10 mouse cellular contexts compared by ENCODE assay signal in genomic region chr10:12694774-12695173, GRCm38 (mm10).
DNase-seq lines count a peak whose midpoint lies in the region; ATAC-seq and TF ChIP-seq lines count a peak whose summit lies in the region.
"Had no signal": no experiment of that assay in that cellular context is flagged by ENCODE, and none has a peak within 500 bp of the region (broad histone marks: within the 10 kb centered on the region; RNA-seq: fewer than 3 reads in every experiment).

No protein-coding gene starts in this region.

- H3K9ac ChIP-seq in embryonic facial prominence, embryonic 15.5 days, result no peak overlapping the region
- no peak overlapping the region for H3K9ac ChIP-seq in heart, postnatal 0 days (replicated peaks; ENCODE audit: low read depth, low read length)
- no peak overlapping the region for H3K9ac ChIP-seq in forebrain, embryonic 11.5 days (ENCODE audit: low read length)
- no peak overlapping the region for H3K9ac ChIP-seq in forebrain, embryonic 16.5 days (replicated peaks; ENCODE audit: low read depth, low read length)

- 7% methylated on average over 6 of the region's 6 CpGs for WGBS in embryonic facial prominence, embryonic 15.5 days
- 3% methylated on average over 6 of the region's 6 CpGs for WGBS in heart, postnatal 0 days
- WGBS in lung, adult 2 months, result 17% methylated on average over 6 of the region's 6 CpGs
- WGBS in forebrain, embryonic 11.5 days, result 61% methylated on average over 6 of the region's 6 CpGs
- WGBS in forebrain, embryonic 16.5 days, result 68% methylated on average over 6 of the region's 6 CpGs

- peaks cover 13% of the 10 kb centered on the region; the same call in 1 of the 2 replicates for H3K36me3 ChIP-seq in embryonic facial prominence, embryonic 15.5 days
- peaks cover 23% of the 10 kb centered on the region for H3K36me3 ChIP-seq in heart, postnatal 0 days (replicated peaks; ENCODE audit: control insufficient read depth, insufficient read depth, low read length)
- H3K36me3 ChIP-seq in forebrain, embryonic 11.5 days (ENCODE audit: control insufficient read depth, insufficient read depth, low read length), result no peaks in the 10 kb centered on the region; the same call in 1 of the 2 replicates
- no peaks in the 10 kb centered on the region for H3K36me3 ChIP-seq in forebrain, embryonic 16.5 days (ENCODE audit: control insufficient read depth, insufficient read depth)

- TF ChIP-seq EP300 in heart, postnatal 0 days (IDR thresholded peaks at IDR 0.05; ENCODE audit: low read depth), result 0 out of 2 replicates have a peak, but pooled peaks have one; percentile 8

- peak; percentile 80 for DNase-seq in NIH3T3 (ENCODE audit: low read depth)
- peak; percentile 90 for DNase-seq in heart, postnatal 0 days (ENCODE audit: low spot score)
- peak; percentile 17 for DNase-seq in lung, adult 2 months
- DNase-seq in forebrain, embryonic 11.5 days (ENCODE audit: low spot score), result no peak
- DNase-seq in right cerebral cortex, adult 18-20 months, result no peak
- DNase-seq in right cerebral cortex, adult 2 months (ENCODE audit: low spot score in 2 of 2), result no peak
- DNase-seq: retina, postnatal 1 day had no signal

- no peak overlapping the region for H3K4me3 ChIP-seq in embryonic facial prominence, embryonic 15.5 days (replicated peaks)
- H3K4me3 ChIP-seq in heart, postnatal 0 days (ENCODE audit: low read depth, low read length), result no peak overlapping the region
- no peak overlapping the region for H3K4me3 ChIP-seq in lung, adult 2 months (replicated peaks; ENCODE audit: extremely low read depth, low read depth, low read length)
- no peak overlapping the region for H3K4me3 ChIP-seq in forebrain, embryonic 11.5 days (ENCODE audit: low read depth, low read length)
- H3K4me3 ChIP-seq in forebrain, embryonic 16.5 days (replicated peaks; ENCODE audit: low read length), result no peak overlapping the region
- H3K4me3 ChIP-seq: forebrain, embryonic 10.5 days had no signal

- no peaks in the 10 kb centered on the region for H3K9me3 ChIP-seq in embryonic facial prominence, embryonic 15.5 days (replicated peaks)
- H3K9me3 ChIP-seq in heart, postnatal 0 days (replicated peaks; ENCODE audit: control insufficient read depth, low read length), result no peaks in the 10 kb centered on the region
- no peaks in the 10 kb centered on the region for H3K9me3 ChIP-seq in forebrain, embryonic 11.5 days (ENCODE audit: control insufficient read depth, low read length)
- H3K9me3 ChIP-seq in forebrain, embryonic 16.5 days (ENCODE audit: control insufficient read depth, low read length), result no peaks in the 10 kb centered on the region
- H3K9me3 ChIP-seq: forebrain, embryonic 10.5 days had no signal

- no peaks in the 10 kb centered on the region for H3K4me1 ChIP-seq in embryonic facial prominence, embryonic 15.5 days
- no peaks in the 10 kb centered on the region for H3K4me1 ChIP-seq in heart, postnatal 0 days (ENCODE audit: control insufficient read depth, insufficient read depth)
- H3K4me1 ChIP-seq in lung, adult 2 months (ENCODE audit: control insufficient read depth, insufficient read depth, low read length), result no peaks in the 10 kb centered on the region
- no peaks in the 10 kb centered on the region for H3K4me1 ChIP-seq in forebrain, embryonic 11.5 days (replicated peaks; ENCODE audit: control insufficient read depth, insufficient read depth, low read length)
- no peaks in the 10 kb centered on the region for H3K4me1 ChIP-seq in forebrain, embryonic 16.5 days (replicated peaks; ENCODE audit: control insufficient read depth, insufficient read depth, low read length)
- H3K4me1 ChIP-seq: forebrain, embryonic 10.5 days had no signal

- no peak for TF ChIP-seq POLR2A in lung, adult 2 months (IDR thresholded peaks at IDR 0.05; ENCODE audit: borderline replicate concordance, extremely low read depth, low read depth, low read length)

- H3K4me2 ChIP-seq in embryonic facial prominence, embryonic 15.5 days (replicated peaks), result no peak overlapping the region
- H3K4me2 ChIP-seq in heart, postnatal 0 days (ENCODE audit: low read depth, low read length), result no peak overlapping the region
- no peak overlapping the region for H3K4me2 ChIP-seq in forebrain, embryonic 11.5 days (ENCODE audit: low read depth, low read length, severe bottlenecking)
- H3K4me2 ChIP-seq in forebrain, embryonic 16.5 days (ENCODE audit: low read length), result no peak overlapping the region

- peak overlapping the region; percentile 34; the same call in 1 of the 2 replicates for H3K27ac ChIP-seq in embryonic facial prominence, embryonic 15.5 days (replicated peaks)
- peak overlapping the region; percentile 85 for H3K27ac ChIP-seq in heart, postnatal 0 days (ENCODE audit: low read depth)
- no peak overlapping the region for H3K27ac ChIP-seq in forebrain, embryonic 11.5 days (ENCODE audit: low read depth, low read length)
- no peak overlapping the region for H3K27ac ChIP-seq in forebrain, embryonic 16.5 days (ENCODE audit: low read length)
- H3K27ac ChIP-seq: forebrain, embryonic 10.5 days had no signal

- peak; percentile 88 for ATAC-seq in embryonic facial prominence, embryonic 15.5 days (ENCODE audit: insufficient number of reproducible peaks, low FRiP score, low TSS enrichment, low read depth)
- ATAC-seq in heart, postnatal 0 days (ENCODE audit: insufficient read depth, low read depth), result peak; percentile 92
- ATAC-seq in forebrain, embryonic 11.5 days (replicated peaks; ENCODE audit: low FRiP score), result no peak
- no peak for ATAC-seq in forebrain, embryonic 16.5 days

- TF ChIP-seq CTCF in heart, postnatal 0 days (IDR thresholded peaks at IDR 0.05; ENCODE audit: low read depth), result no peak
- no peak for TF ChIP-seq CTCF in lung, adult 2 months (IDR thresholded peaks at IDR 0.05; ENCODE audit: insufficient read depth, low read length)

- H3K27me3 ChIP-seq in embryonic facial prominence, embryonic 15.5 days, result no peaks in the 10 kb centered on the region
- no peaks in the 10 kb centered on the region for H3K27me3 ChIP-seq in heart, postnatal 0 days (ENCODE audit: control insufficient read depth, insufficient read depth, low read length)
- no peaks in the 10 kb centered on the region for H3K27me3 ChIP-seq in forebrain, embryonic 11.5 days (ENCODE audit: control insufficient read depth, insufficient read depth, low read length)
- no peaks in the 10 kb centered on the region for H3K27me3 ChIP-seq in forebrain, embryonic 16.5 days (replicated peaks; ENCODE audit: control insufficient read depth, insufficient read depth, low read length)

Comparison
In these comparisons a context has a peak if more than half of its experiments do, and no peak if none do; other contexts are left out.
1. DNase-seq: peak in NIH3T3 (single experiment), heart, postnatal 0 days (single experiment) and lung, adult 2 months (single experiment); none in forebrain, embryonic 11.5 days (single experiment), right cerebral cortex, adult 18-20 months (single experiment) and right cerebral cortex, adult 2 months (0 of 2).
2. ATAC-seq: peak in embryonic facial prominence, embryonic 15.5 days (single experiment) and heart, postnatal 0 days (single experiment); none in forebrain, embryonic 11.5 days (single experiment) and forebrain, embryonic 16.5 days (single experiment).
3. H3K27ac ChIP-seq: peak in embryonic facial prominence, embryonic 15.5 days (single experiment) and heart, postnatal 0 days (single experiment); none in forebrain, embryonic 11.5 days (single experiment) and forebrain, embryonic 16.5 days (single experiment).